8 mouse cellular contexts compared by ENCODE assay signal in genomic region chr19:59697628-59698027, GRCm38 (mm10).
DNase-seq lines count a peak whose midpoint lies in the region.

No protein-coding gene starts in this region.

- 57% methylated on average over 5 of the region's 5 CpGs for WGBS in large intestine, adult 2 months

- DNase-seq in adrenal gland, postnatal 10 days: peak; percentile 5
- DNase-seq in adrenal gland, postnatal 25 days: no peak
- DNase-seq in frontal cortex, postnatal 25 days (ENCODE audit: low spot score in 2 of 2): peak; percentile 5 to 8
- peak; percentile 2 for DNase-seq in large intestine, adult 2 months (ENCODE audit: low read depth, low spot score)
- DNase-seq in retina, postnatal 1 day: peak; percentile 91
- DNase-seq in heart, postnatal 14 days: no peak
- DNase-seq in lung, postnatal 4 days: no peak
- DNase-seq in thymus, postnatal 4 days: no peak

- intact Hi-C loops in heart, postnatal 14 days (cut with DNase I): no loop called here

Comparison
In these comparisons a context has a peak if more than half of its experiments do, and no peak if none do; other contexts are left out.
1. DNase-seq: peak in adrenal gland, postnatal 10 days (single experiment), frontal cortex, postnatal 25 days (2 of 2), large intestine, adult 2 months (single experiment) and retina, postnatal 1 day (single experiment); none in adrenal gland, postnatal 25 days (single experiment), heart, postnatal 14 days (0 of 2), lung, postnatal 4 days (0 of 2) and thymus, postnatal 4 days (single experiment).